Mouse (Mus musculus) adipocyte (in vitro differentiated cells): ENCODE results near the gene Dand5.
A peak's percentile ranks its signal among the peaks of the same experiment; 100 is the strongest.

Source experiments
- DNase-seq: peaks from one replicate; pipeline ENCODE4 v3.0.0-alpha.2; 2016; ENCODE audit warnings: low spot score

Dand5 gene

GRCm38 (mm10) chr8:84783198-84783918 is 39.3 kb downstream of the Dand5 start:
- no peak for DNase-seq

GRCm38 (mm10) chr8:84782680-84783079 is 39.9 kb downstream of the Dand5 start:
- peak; percentile 90 for DNase-seq

DNA sequence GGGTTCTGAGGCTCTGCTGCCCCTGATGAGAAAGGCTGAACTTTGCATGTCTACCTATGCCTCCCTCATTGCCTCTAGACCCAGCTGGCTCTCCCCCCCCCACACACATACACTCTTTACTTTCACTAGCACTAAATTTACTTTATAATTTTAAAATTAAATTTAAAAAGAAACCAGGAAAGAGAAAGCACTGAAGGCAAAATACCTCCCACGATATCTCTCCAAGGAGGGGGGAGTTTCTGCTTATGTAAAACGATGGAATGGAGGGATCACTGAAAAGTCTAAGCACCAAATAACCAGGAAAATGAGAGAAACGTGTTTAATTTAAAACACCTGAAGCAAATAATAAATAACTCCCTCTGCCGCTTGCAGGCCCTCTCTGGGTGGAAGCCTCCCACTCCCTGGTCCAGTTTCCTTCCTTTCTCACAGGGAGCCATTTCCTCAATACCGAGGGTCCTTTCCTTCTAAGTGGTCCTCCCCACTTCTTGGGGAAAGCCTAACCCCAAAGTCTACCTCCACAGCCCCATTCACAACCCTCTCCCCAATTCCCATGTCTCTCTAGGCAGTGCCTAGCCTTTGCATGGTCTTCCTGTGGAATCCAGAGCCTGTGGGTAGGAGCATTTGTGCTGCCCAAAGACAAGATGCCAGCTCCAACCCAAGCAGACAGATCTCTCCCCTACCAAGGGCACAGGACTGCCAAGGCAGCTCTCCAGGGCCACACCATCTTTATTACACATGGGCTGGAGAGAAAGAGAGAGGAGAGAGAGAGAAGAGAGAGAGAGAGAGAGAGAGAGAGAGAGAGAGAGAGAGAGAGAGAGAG is 40.7 kb downstream of the Dand5 start:
- peak; percentile 57 for DNase-seq

- no peak for DNase-seq
Measured at GRCm38 (mm10) chr8:84780949-84781680, 41.5 kb downstream of the Dand5 start.

- DNase-seq: no peak
Measured at GRCm38 (mm10) chr8:84780225-84780555, 42.4 kb downstream of the Dand5 start.

DNA sequence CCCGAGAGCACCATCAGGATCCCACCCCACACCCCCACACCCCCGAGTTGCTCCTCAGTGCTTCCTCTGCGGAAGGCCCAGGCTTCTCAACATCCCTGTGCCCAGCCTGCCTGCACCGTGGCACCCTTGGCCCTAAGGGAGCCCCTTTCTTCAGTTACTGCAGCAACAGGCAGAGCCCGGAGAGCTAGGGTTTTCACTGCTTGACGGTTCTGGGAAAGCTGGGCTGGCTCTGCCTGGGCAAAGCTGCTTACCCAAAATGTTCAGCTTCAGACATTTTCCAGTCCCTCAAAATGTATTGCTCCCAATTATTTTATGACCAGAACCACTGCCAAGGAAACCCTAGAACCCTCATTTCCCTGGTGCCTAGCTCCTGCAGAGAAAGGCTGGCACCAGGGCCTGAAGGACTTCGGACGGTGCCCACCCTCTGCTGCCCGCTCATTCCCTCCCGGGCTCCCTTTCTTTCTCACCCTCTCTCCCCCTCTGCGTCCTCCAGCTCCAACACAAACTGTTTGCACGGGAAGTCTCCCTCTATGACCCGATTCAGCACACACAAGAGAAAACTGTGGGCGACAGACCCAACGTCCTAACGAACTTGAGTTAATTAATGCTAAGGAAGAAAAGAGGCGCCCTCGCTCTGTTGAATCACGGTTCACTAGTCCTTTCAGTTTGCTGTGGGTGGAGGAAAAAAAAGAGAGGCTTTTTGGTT is 43.0 kb downstream of the Dand5 start:
- DNase-seq: no peak

- peak; percentile 67 for DNase-seq
Measured at GRCm38 (mm10) chr8:84778638-84779380, 43.8 kb downstream of the Dand5 start.

DNA sequence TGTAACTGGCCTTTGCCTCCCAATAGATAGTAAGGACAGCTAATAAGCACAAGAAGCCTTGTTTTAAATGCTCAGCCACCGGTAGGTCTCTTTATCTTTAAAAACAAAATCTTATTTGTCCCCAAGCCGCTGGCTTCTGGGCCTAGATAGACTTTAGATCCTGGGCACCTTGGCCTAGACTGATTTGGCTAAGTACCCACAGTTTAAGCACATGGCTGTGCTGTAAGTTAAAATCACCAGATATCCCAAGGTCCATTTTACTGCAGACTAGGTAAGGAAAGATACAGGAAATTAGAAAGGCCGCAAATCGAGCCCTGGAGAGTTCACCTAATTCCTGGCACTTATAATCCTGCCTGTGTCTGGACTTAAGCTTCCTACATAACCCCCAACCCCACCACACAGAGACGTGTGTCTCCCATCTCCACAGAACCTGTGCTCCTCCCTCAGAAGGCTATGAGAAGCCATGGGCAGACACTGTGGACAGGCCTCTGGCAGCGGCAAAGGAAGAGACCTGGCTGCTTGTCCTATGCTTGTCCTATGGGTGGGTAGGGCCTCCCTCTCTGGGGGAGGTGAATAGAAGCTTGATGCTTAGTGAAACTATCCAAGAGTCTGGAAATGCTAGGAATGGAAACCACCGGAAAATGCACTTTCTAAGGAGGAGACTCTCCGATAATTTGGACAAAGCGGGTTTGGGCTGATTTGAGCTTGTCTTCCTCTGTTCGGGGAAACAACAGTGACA is 44.6 kb downstream of the Dand5 start:
- DNase-seq: no peak

DNA sequence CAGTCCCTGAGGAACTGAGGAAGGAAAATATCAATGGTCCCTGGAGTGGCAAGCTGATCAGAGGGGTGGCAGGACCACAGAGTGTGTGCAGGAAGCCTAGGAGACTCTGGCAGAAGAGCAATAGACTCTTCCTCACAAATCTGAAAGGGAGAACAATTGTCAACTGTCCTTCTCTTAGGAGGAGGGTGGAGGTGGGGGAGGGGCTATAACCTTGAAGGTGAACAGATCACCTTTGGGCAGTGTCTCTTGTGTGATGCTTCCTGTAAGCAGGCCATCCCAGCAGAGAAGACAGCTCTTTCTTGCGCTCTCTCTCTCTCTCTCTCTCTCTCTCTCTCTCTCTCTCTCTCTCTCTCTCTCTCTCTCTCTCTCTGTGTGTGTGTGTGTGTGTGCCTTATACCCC is 46.1 kb downstream of the Dand5 start:
- DNase-seq: no peak

- DNase-seq: peak; percentile 59
Measured at GRCm38 (mm10) chr8:84775621-84776113, 47.0 kb downstream of the Dand5 start.

- peak; percentile 44 for DNase-seq
Measured at GRCm38 (mm10) chr8:84775105-84775591, 47.5 kb downstream of the Dand5 start.

GRCm38 (mm10) chr8:84774473-84774911 is 48.1 kb downstream of the Dand5 start:
- DNase-seq: peak; percentile 77

DNA sequence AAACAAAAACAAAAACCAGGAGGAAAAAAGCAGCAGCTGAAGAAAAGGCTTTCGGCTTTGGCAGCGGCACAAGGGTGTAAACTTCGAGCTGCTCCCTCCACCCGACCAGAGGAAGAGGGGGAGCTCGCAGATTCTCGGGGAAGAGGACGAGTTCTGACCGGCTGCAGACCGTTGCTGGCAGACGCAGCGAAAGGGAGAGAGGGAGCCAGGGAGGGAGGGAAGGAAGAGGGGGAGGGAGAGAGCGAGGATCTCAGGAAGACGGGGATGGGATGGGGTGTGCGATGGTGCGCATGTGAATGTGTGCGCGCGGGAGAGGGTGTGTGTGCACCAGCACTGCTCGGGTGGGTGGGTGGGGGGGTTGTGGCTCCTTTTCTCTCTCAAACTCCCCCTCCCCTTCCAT is 48.8 kb downstream of the Dand5 start:
- peak; percentile 93 for DNase-seq

DNA sequence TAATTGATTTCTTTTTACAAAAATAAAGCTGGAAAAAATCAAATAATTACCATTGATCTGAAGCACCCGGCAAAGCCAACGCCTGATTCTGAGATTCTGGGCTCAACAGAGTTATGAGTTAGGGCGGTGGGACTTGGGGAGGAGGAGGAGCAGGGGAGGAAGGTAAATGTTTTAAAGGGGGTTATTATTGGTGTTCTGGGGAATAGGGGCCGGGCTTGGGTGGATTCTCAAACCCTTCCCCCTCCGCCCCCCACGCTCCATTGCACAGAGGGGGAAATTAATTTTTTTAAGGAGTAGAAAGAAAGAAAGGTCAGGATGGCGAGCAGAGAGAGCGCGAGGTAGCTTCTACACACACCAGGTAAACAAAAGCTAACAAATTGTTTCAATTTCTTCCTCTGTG is 49.3 kb downstream of the Dand5 start:
- DNase-seq: no peak

GRCm38 (mm10) chr8:84772628-84773027 is 50.0 kb downstream of the Dand5 start:
- DNase-seq: no peak

- no peak for DNase-seq
Measured at GRCm38 (mm10) chr8:84771941-84772378, 50.7 kb downstream of the Dand5 start.

GRCm38 (mm10) chr8:84771000-84771687 is 51.5 kb downstream of the Dand5 start:
- DNase-seq: no peak

- no peak for DNase-seq
Measured at GRCm38 (mm10) chr8:84770100-84770953, 52.3 kb downstream of the Dand5 start.

GRCm38 (mm10) chr8:84769324-84769723 is 53.3 kb downstream of the Dand5 start:
- no peak for DNase-seq
